Mouse (Mus musculus): ENCODE data around the gene Nup93.

GRCm38 (mm10) chr8:94209639-94210038, 4.7 kb upstream of the Nup93 start:
- TF ChIP-seq POLR2A (IDR thresholded peaks at IDR 0.05; ENCODE audit: borderline replicate concordance, extremely low read depth, insufficient read depth, insufficient read length, poor library complexity, severe bottlenecking) (no peak), CTCF (IDR thresholded peaks at IDR 0.05; ENCODE audit: borderline replicate concordance, extremely low read depth, insufficient read depth, insufficient read length) (no peak)
